24 mouse cellular contexts compared by ENCODE assay signal in genomic region chr17:71306091-71306490, GRCm38 (mm10).
"Had no signal": no experiment of that assay in that cellular context is flagged by ENCODE, and none has a peak within 500 bp of the region (broad histone marks: within the 10 kb centered on the region; RNA-seq: fewer than 3 reads in every experiment).

No protein-coding gene starts in this region.

- H3K4me3 ChIP-seq: gastrocnemius, adult 2 months; heart, adult 2 months; heart, embryonic 13.5 days; heart, embryonic 15.5 days; hindbrain, embryonic 10.5 days; hindbrain, embryonic 12.5 days; intestine, embryonic 15.5 days; layer of hippocampus, adult 2 months; left cerebral cortex, adult 2 months; limb, embryonic 10.5 days; limb, embryonic 12.5 days had no signal

- H3K9me3 ChIP-seq: heart, embryonic 13.5 days; heart, embryonic 15.5 days; hindbrain, embryonic 10.5 days; hindbrain, embryonic 12.5 days; intestine, embryonic 15.5 days; limb, embryonic 10.5 days; limb, embryonic 12.5 days had no signal

- H3K27ac ChIP-seq: gastrocnemius, adult 2 months; heart, adult 2 months; hindbrain, embryonic 10.5 days; hindbrain, embryonic 12.5 days; hindbrain, embryonic 14.5 days; intestine, embryonic 15.5 days; layer of hippocampus, adult 2 months; left cerebral cortex, adult 2 months; limb, embryonic 10.5 days; limb, embryonic 12.5 days; liver, embryonic 14.5 days had no signal

- H3K9ac ChIP-seq: heart, embryonic 13.5 days; heart, embryonic 15.5 days; hindbrain, embryonic 12.5 days; hindbrain, embryonic 14.5 days; intestine, embryonic 15.5 days; limb, embryonic 12.5 days; liver, embryonic 14.5 days had no signal

- H3K36me3 ChIP-seq: heart, embryonic 13.5 days; heart, embryonic 15.5 days; hindbrain, embryonic 12.5 days; intestine, embryonic 15.5 days had no signal

- DNase-seq: gastrocnemius, adult 2 months; gastrocnemius, postnatal 10 days; gastrocnemius, postnatal 25 days; heart, adult 2 months; heart, postnatal 14 days; kidney, adult 18-20 months; kidney, adult 8-10 months; kidney, postnatal 10 days; kidney, postnatal 25 days; kidney, postnatal 4 days had no signal

- ATAC-seq: hindbrain, embryonic 16.5 days; inflammation-experienced regulatory T-cells, adult 6 months; intestine, embryonic 15.5 days; intestine, postnatal 0 days had no signal

- H3K4me2 ChIP-seq: heart, embryonic 15.5 days; hindbrain, embryonic 12.5 days; hindbrain, embryonic 14.5 days; intestine, embryonic 15.5 days; limb, embryonic 12.5 days had no signal
